Mouse (Mus musculus) testis, adult 2 months (tissue): ENCODE results near the gene Prickle3.
A peak's percentile ranks its signal among the peaks of the same experiment; 100 is the strongest.

Experiments used
- CTCF ChIP-seq: fragments of 200-500 bp; IDR thresholded peaks from 2 replicates; pipeline ENCODE4 v1.5.1; 2012; ENCODE audit warnings: low read depth, mild to moderate bottlenecking, inconsistent platforms, low read length, moderate library complexity; ENCODE audit not compliant: control insufficient read depth, insufficient read depth, insufficient replicate concordance
- POLR2A ChIP-seq: fragments of 200-500 bp; IDR thresholded peaks from 2 replicates; pipeline ENCODE4 v1.6.1; 2012; ENCODE audit warnings: low read depth, mild to moderate bottlenecking, inconsistent platforms, low read length, moderate library complexity; ENCODE audit not compliant: control insufficient read depth

- TF ChIP-seq POLR2A (peak; percentile 66; the same call in 1 of the 2 replicates), CTCF (no peak)
Measured at GRCm38 (mm10) chrX:7696954-7697381, 39.9 kb downstream of the Prickle3 start, which contains the start of gene Gpkow.
